Mouse (Mus musculus) spleen, adult 12 weeks (tissue): ENCODE measurements around the gene 1700067K01Rik.

Experiments
- DNase-seq: peaks from one replicate; pipeline ENCODE4 v3.0.0; 2022; ENCODE audit warnings: low spot score

Gene 1700067K01Rik

GRCm38 (mm10) chr8:84001281-84002000 lies at the start of gene 1700067K01Rik:
Gene 1700067K01Rik (plus strand): TSS chr8:84001502.
- no peak for DNase-seq

GRCm38 (mm10) chr8:83954749-83955105 lies 46.6 kb upstream of the 1700067K01Rik start:
- DNase-seq = no peak

- peak; percentile 92 for DNase-seq
Observed at GRCm38 (mm10) chr8:83955106-83955957, 46.0 kb upstream of the 1700067K01Rik start, which contains the start of the genes Gm10644 and Asf1b. Gene Gm10644 (minus strand): TSS chr8:83955205. Gene Asf1b (plus strand): TSS chr8:83955507.

GRCm38 (mm10) chr8:83955958-83956218 lies 45.4 kb upstream of the 1700067K01Rik start:
- no peak for DNase-seq

GRCm38 (mm10) chr8:83956789-83957188 lies 44.5 kb upstream of the 1700067K01Rik start:
- no peak for DNase-seq

- DNase-seq = no peak
Observed at GRCm38 (mm10) chr8:83964015-83964765, 37.1 kb upstream of the 1700067K01Rik start.

- no peak for DNase-seq
Observed at GRCm38 (mm10) chr8:83967701-83968100, 33.6 kb upstream of the 1700067K01Rik start.

- DNase-seq = no peak
Observed at GRCm38 (mm10) chr8:83971121-83971520, 30.2 kb upstream of the 1700067K01Rik start.

GRCm38 (mm10) chr8:83971661-83972060 lies 29.6 kb upstream of the 1700067K01Rik start:
- no peak for DNase-seq

- DNase-seq = peak; percentile 95
Observed at GRCm38 (mm10) chr8:83972150-83973120, 28.9 kb upstream of the 1700067K01Rik start, which contains the start of gene Prkaca. Gene Prkaca (plus strand): TSS chr8:83972993.

GRCm38 (mm10) chr8:83973161-83974031 lies 27.9 kb upstream of the 1700067K01Rik start:
- DNase-seq = no peak

- no peak for DNase-seq
Observed at GRCm38 (mm10) chr8:83974521-83974920, 26.8 kb upstream of the 1700067K01Rik start.

GRCm38 (mm10) chr8:83976101-83976630 lies 25.1 kb upstream of the 1700067K01Rik start:
- DNase-seq = no peak

- DNase-seq = no peak
Observed at GRCm38 (mm10) chr8:83976779-83977350, 24.4 kb upstream of the 1700067K01Rik start.

GRCm38 (mm10) chr8:83977646-83978045 lies 23.7 kb upstream of the 1700067K01Rik start:
- DNase-seq = no peak

GRCm38 (mm10) chr8:83978200-83978599 lies 23.1 kb upstream of the 1700067K01Rik start:
- no peak for DNase-seq

- DNase-seq = no peak
Observed at GRCm38 (mm10) chr8:83980250-83980649, 21.1 kb upstream of the 1700067K01Rik start.

- no peak for DNase-seq
Observed at GRCm38 (mm10) chr8:83980845-83981244, 20.5 kb upstream of the 1700067K01Rik start.

- DNase-seq = no peak
Observed at GRCm38 (mm10) chr8:83981533-83981932, 19.8 kb upstream of the 1700067K01Rik start.

GRCm38 (mm10) chr8:83982449-83982848 lies 18.9 kb upstream of the 1700067K01Rik start:
- DNase-seq = no peak
